In the genomic region with DNA sequence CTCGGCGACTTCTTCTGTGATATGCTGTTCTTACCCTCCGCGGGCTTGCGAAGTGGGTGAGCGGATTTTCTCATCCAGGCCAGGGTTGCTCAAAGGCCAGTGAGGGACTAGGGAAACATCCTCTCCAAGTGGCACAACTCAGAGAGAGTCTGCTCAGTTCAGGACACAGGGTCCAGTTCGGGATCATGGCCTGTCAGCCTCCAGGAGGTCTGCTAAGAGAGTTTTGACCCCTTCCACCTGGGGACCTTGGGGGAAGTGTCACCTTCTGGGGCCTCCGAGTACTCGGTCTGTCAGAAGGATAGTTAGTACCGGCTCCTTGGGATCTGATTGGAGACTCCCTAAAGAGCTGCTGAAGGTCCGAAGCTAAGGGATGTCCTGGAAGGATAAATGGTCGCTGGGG, we compare ENCODE assay signal across 7 mouse cellular contexts. TPM values are rescaled to one million over a fixed set of nuclear protein-coding genes. Genes with fewer than 3 reads are reported as not detected.
DNase-seq lines count a peak whose midpoint lies in the region; ATAC-seq lines count a peak whose summit lies in the region.

No protein-coding gene starts in this region.

- DNase-seq in lung, postnatal 25 days (ENCODE audit: low spot score): no peak
- no peak for DNase-seq in liver, embryonic 13.5 days
- no peak for DNase-seq in ovary, postnatal 10 days (ENCODE audit: low spot score)
- no peak for DNase-seq in retina, embryonic 14.5 days (ENCODE audit: low spot score)

- no peaks in the 10 kb centered on the region for H3K36me3 ChIP-seq in lung, embryonic 15.5 days
- H3K36me3 ChIP-seq in forebrain, embryonic 16.5 days (ENCODE audit: control insufficient read depth, insufficient read depth): no peaks in the 10 kb centered on the region
- H3K36me3 ChIP-seq in liver, embryonic 13.5 days: no peaks in the 10 kb centered on the region
- H3K36me3 ChIP-seq in stomach, embryonic 16.5 days (ENCODE audit: control insufficient read depth, insufficient read depth, low read length): no peaks in the 10 kb centered on the region

- peak overlapping the region; percentile 99 for H3K4me2 ChIP-seq in lung, embryonic 15.5 days
- peak overlapping the region; percentile 94 for H3K4me2 ChIP-seq in forebrain, embryonic 16.5 days (ENCODE audit: low read length)
- H3K4me2 ChIP-seq in liver, embryonic 13.5 days: peak overlapping the region; percentile 62
- H3K4me2 ChIP-seq in stomach, embryonic 16.5 days (ENCODE audit: low read depth, low read length): peak overlapping the region; percentile 90

- 11% methylated on average over 12 of the region's 12 CpGs for WGBS in lung, embryonic 15.5 days
- WGBS in forebrain, embryonic 16.5 days: 3% methylated on average over 12 of the region's 12 CpGs
- WGBS in liver, embryonic 13.5 days (ENCODE audit: insufficient replicate concordance): 4% methylated on average over 12 of the region's 12 CpGs
- WGBS in stomach, embryonic 16.5 days: 15% methylated on average over 12 of the region's 12 CpGs

- no peak for ATAC-seq in lung, embryonic 15.5 days (ENCODE audit: borderline replicate concordance, extremely low read depth, low FRiP score, low TSS enrichment)
- ATAC-seq in forebrain, embryonic 16.5 days: no peak
- no peak for ATAC-seq in liver, embryonic 13.5 days (ENCODE audit: low read depth)
- ATAC-seq in stomach, embryonic 16.5 days (ENCODE audit: insufficient read depth, low FRiP score): no peak

- H3K27ac ChIP-seq in lung, embryonic 15.5 days: no peak overlapping the region
- H3K27ac ChIP-seq in forebrain, embryonic 16.5 days (ENCODE audit: low read length): no peak overlapping the region
- H3K27ac ChIP-seq in liver, embryonic 13.5 days: no peak overlapping the region
- no peak overlapping the region for H3K27ac ChIP-seq in stomach, embryonic 16.5 days (ENCODE audit: low read length)

- H3K9me3 ChIP-seq in lung, embryonic 15.5 days: no peaks in the 10 kb centered on the region
- H3K9me3 ChIP-seq in forebrain, embryonic 16.5 days (ENCODE audit: control insufficient read depth, low read length): no peaks in the 10 kb centered on the region
- H3K9me3 ChIP-seq in liver, embryonic 13.5 days (replicated peaks): no peaks in the 10 kb centered on the region
- H3K9me3 ChIP-seq in stomach, embryonic 16.5 days (replicated peaks; ENCODE audit: control insufficient read depth, low read length): no peaks in the 10 kb centered on the region

- H3K4me1 ChIP-seq in lung, embryonic 15.5 days: peaks cover 81% of the 10 kb centered on the region
- H3K4me1 ChIP-seq in forebrain, embryonic 16.5 days (replicated peaks; ENCODE audit: control insufficient read depth, insufficient read depth, low read length): peaks cover 44% of the 10 kb centered on the region
- peaks cover 28% of the 10 kb centered on the region for H3K4me1 ChIP-seq in liver, embryonic 13.5 days (replicated peaks)
- H3K4me1 ChIP-seq in stomach, embryonic 16.5 days (ENCODE audit: control insufficient read depth, insufficient read depth, low read length): peaks cover 41% of the 10 kb centered on the region

- H3K4me3 ChIP-seq in lung, embryonic 15.5 days: peak overlapping the region; percentile 64
- peak overlapping the region; percentile 57 for H3K4me3 ChIP-seq in forebrain, embryonic 16.5 days (replicated peaks; ENCODE audit: low read length)
- H3K4me3 ChIP-seq in liver, embryonic 13.5 days (replicated peaks): peak overlapping the region; percentile 44
- H3K4me3 ChIP-seq in stomach, embryonic 16.5 days (replicated peaks; ENCODE audit: low read length): peak overlapping the region; percentile 56

- peaks cover 48% of the 10 kb centered on the region for H3K27me3 ChIP-seq in lung, embryonic 15.5 days
- peaks cover 62% of the 10 kb centered on the region for H3K27me3 ChIP-seq in forebrain, embryonic 16.5 days (replicated peaks; ENCODE audit: control insufficient read depth, insufficient read depth, low read length)
- H3K27me3 ChIP-seq in liver, embryonic 13.5 days: peaks cover 100% of the 10 kb centered on the region
- peaks cover 32% of the 10 kb centered on the region for H3K27me3 ChIP-seq in stomach, embryonic 16.5 days (ENCODE audit: control insufficient read depth, insufficient read depth, low read length)

- peak overlapping the region; percentile 45 for H3K9ac ChIP-seq in lung, embryonic 15.5 days
- H3K9ac ChIP-seq in forebrain, embryonic 16.5 days (replicated peaks; ENCODE audit: low read depth, low read length): peak overlapping the region; percentile 57
- H3K9ac ChIP-seq in liver, embryonic 13.5 days: peak overlapping the region; percentile 4; the same call in 1 of the 2 replicates
- H3K9ac ChIP-seq in stomach, embryonic 16.5 days (ENCODE audit: low read length): peak overlapping the region; percentile 71

RNA-seq across cellular contexts. Expression of a gene that starts 4.4 kb away (rescaled TPM):
- 18.9 and 19.8 TPM in 2 replicates for polyA plus RNA-seq in lung, embryonic 15.5 days (2015; fragmentation: Nextera tagmentation; extraction: Ambion mirVana)
- 0.37 and 0.53 TPM in 2 replicates for polyA plus RNA-seq in forebrain, embryonic 16.5 days (2015; fragmentation: Nextera tagmentation; extraction: Ambion mirVana)
- polyA plus RNA-seq in liver, embryonic 13.5 days (2015; fragmentation: Nextera tagmentation; extraction: Ambion mirVana): 0.84 and 1.1 TPM in 2 replicates
- 4.7 and 5.8 TPM in 2 replicates for polyA plus RNA-seq in stomach, embryonic 16.5 days (2015; fragmentation: Nextera tagmentation; extraction: Ambion mirVana)

Comparison
In these comparisons a context has a peak if more than half of its experiments do, and no peak if none do; other contexts are left out.
1. H3K9ac ChIP-seq: peak in every context shown above with its lines; median percentile 71 in stomach, embryonic 16.5 days; 57 in forebrain, embryonic 16.5 days; 45 in lung, embryonic 15.5 days; 4 in liver, embryonic 13.5 days.